Mouse (Mus musculus): ENCODE measurements at regions not wholly inside any gene's neighbourhood (a gene's known extent, or its start where the extent isn't known, plus 50 kb on each side); places are given as distances from the start of the nearest gene placed in this dataset.

DNA sequence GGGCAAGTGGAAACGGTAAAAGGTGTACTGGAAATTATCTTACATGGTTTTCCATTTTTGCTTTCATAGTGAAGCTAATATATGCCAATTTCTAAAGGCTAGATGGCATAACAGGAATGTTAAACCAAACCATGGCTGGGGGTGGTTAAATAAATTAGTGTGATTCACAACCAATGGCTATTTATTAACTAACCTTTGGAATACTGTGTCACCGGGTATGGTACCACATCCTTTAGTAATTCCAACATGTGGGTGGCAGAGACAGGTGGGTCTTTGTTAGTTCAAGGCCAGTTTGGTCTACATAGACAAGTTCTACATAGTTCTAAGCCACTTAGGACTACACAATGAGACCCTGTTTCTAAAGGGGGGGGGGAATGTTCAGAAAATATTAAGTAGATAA, 179.8 kb upstream of the Plxnc1 start:
- no peak for DNase-seq (ENCODE audit: extremely low spot score, low spot score)

DNA sequence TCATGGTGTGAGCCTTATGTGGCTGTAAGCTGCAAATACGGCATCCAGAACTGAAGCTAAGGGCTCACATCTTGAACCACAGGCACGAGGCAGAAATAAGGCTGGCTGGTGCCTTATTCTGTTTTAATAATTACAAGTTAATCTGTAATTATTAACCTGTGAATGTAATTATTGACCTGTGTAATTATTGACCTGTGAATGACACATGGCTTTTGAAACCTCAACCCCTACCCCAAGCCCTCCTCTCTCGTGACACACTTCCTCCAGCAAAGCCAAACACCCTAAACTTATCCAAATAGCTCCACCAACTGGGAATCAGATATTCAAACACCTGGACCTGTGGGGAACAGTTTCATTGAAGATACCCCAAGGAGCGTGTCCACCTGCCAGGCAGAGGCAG, 175.4 kb upstream of the Plxnc1 start:
- DNase-seq (ENCODE audit: extremely low spot score, low spot score), result no peak

DNA sequence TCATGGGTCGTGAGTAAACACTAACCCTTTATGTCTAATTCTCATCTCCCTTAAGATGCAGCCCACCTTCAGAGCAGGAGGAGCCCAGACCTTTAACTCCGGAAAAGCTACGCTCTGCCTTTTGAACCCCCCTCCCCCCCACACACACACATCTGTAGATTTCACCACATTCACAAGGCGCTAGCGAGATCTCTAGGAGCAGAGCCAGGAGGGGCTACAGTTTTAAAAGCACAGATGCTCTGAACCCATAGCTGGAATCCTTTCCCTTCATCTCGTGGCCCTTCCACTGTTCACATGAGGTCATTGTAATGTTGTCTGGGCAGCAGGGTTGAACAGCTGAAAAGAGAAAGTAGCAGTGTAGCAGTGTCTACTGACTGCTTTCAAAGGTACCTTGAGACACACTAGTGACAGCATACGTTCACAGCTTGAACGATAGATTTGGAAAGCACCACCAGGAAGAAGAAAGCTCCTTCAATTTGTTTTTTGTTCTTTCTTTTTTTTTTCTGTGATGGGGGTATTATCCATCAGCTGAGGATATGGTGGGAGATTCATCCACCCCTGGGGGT, 174.2 kb upstream of the Plxnc1 start:
- no peak for DNase-seq (ENCODE audit: extremely low spot score, low spot score)

DNA sequence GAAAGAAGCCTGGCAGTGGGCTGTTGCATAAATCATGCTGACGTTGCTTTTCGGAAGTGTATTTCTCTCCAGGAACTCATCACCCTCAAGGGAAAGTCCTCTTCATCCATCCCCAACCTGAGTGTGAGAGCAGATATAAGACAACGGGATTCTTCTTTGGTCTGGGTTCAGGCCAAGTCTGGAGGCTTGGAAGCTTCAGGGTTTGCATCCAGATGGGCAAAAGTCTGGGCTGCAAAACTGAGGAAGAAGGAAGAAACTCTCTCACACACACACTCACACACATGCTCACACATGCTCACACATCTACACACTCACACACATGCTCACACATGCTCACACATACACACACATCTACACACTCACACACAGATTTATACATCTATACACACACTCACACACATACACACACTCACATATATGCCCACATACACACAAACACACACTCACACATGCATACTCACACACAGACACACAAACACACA, 173.1 kb upstream of the Plxnc1 start:
- DNase-seq (ENCODE audit: extremely low spot score, low spot score), result no peak

DNA sequence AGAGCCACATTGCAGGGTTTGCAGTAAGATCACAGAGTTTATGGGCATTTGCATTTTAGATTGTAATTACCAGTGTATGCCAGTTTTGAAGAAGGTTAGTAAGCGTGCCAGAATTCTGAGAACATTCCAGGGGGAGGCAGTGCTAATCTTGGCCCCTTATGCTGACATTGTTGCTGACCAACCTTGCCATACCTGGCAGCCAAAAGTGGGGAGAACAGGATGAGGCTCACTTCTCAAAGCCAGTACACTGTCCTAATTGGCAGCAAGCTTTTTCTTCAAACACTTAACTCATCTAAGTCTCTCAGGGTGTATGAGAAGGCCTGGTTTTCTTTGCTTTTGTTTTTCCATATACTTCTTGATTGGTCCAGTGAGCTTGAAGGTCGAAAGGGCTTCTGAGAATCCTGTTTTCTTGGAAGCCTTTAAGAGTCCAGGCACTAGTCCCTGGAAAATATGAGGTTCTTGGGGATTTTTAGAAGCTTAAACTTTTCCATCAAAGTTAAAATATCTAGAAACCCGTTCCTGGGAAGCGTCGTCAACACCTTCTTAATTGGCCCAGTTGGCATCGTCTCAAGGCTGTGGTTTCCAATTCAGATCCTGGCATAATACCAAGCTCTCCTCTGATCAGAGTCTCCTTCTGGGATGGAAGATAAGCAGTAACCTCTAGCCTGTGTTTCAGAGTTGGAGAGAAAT, 172.6 kb upstream of the Plxnc1 start:
- no peak for DNase-seq (ENCODE audit: extremely low spot score, low spot score)

DNA sequence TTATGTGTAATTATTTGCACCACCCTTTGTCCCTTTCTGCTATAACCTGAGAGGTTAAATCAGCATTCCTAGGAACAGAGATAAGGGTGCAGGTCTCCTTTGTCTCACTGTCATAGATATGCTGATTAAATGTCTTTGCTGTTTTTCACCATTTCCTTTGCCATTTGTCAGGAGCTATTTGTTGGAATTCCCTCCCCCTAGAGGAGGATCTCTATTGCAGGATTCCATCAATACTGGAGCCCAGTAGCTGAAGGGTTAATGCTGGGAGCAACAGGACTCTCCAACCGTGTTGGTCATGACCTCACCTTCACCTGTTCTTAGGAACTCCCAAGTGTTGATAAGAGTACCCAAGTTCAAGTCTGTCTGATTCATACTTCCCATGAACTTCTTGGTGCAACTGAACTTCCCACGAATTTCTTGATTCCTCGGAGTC, 172.0 kb upstream of the Plxnc1 start:
- no peak for DNase-seq (ENCODE audit: extremely low spot score, low spot score)

DNA sequence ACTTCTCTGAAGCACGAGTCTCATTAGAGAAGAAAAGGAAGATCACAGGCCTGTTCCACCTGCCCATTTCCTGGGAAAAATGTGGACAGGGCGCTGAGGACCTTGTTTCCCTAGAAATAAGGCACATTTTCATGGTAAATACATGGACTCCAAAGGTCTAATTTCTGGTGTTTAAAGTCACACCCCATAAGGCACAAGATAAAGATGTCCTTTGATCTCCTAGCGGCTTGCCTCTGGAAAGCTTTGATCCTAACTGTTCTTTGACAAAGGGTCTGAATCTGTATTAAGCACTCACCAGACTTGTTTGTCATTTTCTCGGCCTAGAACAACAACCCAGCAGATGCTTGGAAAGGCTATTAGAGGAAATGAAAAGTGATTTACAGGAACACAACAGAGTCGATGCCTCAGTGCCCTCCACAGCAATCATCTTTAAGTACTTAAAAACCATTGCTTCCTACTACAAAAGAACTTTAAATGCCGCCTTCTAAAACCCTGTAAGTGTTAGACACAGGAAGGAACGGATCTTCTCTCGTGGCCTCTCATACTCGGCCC, 168.3 kb upstream of the Plxnc1 start:
- DNase-seq (ENCODE audit: extremely low spot score, low spot score), result no peak

DNA sequence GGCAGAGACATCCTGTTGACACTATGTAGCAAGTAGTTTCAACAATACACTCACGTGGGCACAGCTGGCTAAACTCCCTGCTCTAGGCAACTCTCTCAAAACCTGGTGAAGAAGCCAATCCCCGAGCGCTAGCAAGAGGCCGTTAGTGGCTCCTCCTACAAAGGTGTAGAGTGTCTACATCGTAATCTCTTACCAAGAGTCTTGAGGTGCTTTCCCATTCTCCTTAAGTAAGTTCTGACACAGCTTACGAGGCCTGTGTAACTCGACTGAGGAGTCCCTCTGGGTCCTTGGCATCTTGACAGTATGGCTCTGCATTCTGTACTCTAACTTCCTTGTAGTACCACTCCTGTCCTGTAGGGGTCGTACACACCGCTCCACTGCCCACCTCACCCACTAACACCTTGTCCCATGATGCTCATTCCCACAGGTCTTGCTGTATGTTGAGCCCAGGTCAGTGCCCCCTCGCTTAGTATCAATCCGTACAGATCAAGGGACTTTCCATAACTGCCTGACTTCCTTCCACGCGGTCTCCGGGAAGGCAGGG, 167.7 kb upstream of the Plxnc1 start:
- DNase-seq (ENCODE audit: extremely low spot score, low spot score), result no peak

DNA sequence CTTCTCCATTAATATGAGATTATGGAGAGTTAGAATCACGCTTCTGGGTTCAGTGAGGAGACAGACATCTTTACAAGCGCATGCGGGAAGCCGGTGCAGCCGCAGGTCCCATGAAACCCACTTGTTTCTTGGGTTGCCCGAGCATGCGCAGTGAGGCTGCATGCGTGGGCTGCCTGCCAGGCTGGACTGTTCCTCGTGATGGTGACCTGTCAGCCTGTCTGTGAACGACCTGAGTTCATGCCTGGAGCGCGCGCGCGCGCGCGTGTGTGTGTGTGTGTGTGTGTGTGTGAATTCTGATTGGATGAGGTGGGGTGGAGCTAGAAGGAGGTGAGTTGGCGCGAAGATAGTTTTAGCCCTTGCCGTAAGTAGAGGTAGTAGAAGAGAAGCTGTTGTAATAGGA, 166.2 kb upstream of the Plxnc1 start:
- no peak for DNase-seq (ENCODE audit: extremely low spot score, low spot score)

DNA sequence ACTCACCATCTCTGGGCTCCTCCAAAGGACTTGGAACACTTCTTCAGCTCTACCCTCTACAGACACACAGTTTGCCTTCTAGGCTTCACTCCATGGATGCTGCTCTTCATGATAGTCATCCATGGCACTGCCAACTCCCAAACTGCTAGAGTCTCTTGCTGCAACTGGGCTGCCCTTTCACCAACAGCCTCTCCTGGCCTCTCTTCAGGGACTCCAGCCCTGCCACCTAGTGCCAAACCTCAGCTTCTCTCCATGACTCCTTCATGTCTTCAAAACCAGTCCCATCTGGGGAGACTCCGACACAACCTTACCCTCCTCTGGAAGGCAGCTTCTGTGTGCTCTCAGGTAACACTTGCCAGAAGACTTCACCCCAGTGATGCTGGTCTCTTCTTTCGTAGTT, 164.9 kb upstream of the Plxnc1 start:
- DNase-seq (ENCODE audit: extremely low spot score, low spot score), result no peak

DNA sequence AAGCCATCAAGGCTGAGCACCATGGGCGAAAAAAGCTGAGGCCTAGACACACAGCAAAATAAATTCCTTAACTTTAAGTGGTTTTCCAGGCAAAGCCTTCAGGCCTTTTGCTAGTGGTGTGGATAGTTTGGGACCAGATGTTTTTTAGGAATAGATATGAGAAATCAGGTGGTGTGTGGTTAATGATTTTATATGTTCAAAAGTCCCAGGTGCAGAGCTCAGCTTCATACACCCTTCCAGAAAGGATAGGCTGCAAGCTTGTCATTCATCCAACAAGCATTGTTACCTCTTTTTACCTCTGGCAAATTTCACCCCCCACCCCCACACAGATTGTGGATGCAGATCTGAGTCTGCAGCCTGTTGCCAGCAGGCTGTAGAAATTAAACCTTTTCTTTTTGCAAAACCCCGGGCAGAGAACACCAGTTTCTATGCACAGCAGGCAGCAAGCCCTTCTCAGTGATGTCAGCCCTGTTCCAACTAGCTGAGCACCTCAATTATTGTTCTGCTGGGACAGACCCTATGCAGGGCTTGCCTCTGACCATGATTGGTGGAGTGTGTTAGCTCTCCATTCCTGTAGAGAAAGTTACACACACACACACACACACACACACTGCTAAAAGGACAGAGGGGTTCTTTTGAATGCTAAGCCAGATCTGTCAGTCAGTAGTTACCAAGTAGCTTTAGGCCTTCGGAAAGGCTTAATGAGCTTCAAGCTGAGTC, 163.1 kb upstream of the Plxnc1 start:
- no peak for DNase-seq (ENCODE audit: extremely low spot score, low spot score)

DNA sequence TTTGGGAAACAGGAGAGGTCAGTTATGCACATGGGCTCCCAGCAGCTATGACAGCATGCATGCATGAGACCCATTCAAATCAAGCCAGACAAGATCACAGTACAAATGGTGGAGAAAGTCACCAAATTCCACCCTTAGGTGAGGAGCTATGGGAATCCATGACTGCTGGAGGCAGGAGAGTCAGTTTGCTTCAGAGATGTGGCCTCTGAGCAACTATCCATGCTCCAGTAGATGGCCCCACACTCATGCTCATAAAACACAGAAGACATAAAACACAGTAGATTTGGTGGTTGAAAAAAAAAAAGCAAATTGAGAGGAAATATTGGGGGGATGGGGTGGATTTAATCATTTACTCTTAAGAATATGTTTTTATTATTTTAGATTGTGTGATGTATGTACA, 159.2 kb upstream of the Plxnc1 start:
- DNase-seq (ENCODE audit: extremely low spot score, low spot score), result no peak

DNA sequence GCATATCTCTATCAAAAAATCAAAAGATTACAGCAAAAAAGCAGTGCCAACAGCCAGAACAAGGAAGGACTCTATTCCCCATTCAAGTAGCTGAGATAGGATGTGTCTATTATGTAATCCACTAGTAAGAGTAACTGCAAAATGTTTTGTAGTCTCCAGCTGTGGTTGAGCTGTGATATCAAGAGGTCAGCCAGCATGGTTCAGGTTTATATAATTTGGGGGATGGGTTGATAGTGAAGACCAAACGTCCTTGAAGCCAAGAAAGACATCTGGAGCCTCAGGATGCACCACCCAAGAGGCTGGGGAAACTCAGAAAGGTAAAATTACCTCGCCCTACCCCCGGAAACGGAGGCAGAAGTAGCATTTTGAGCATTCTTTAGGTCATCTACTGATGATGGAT, 158.3 kb upstream of the Plxnc1 start:
- DNase-seq (ENCODE audit: extremely low spot score, low spot score), result no peak

DNA sequence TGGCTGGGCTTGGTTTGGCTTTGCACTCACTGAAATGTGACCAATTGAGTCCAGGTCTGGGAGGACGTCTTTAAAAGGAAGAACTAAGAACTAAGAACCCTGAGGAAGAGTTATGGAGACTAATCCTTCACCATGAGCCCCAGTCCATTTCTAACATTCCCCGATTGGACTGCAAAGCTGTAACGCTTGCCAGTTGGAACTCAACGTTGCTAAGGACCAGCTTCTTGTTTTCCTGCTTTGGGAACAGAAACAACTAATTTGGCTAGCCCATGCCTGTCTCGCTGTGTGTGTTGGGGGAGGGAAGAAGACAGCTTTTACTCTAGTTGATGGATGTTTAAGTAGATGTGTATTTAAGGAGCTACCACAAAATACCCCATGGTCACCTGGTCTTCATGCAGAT, 155.3 kb upstream of the Plxnc1 start:
- no peak for DNase-seq (ENCODE audit: extremely low spot score, low spot score)

DNA sequence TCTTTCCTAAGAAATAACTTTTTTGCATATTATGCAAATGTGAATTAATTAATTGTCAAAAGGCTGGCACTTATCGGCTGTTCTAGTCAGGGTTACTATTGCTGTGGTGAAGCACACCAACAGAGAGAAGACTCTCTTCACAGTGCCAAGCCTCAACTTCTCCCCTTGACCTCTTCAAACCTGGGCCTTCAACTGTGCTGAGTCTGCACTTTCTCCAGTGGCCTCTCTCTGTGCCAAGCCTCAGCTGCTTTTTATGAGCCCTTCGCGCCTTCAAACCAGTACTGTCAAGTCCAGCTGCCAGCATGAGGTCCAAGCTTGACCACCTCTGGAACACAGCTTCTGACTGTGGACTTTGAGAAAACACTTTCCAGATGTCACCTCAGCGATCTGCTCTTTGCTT, 151.2 kb upstream of the Plxnc1 start:
- no peak for DNase-seq (ENCODE audit: extremely low spot score, low spot score)

DNA sequence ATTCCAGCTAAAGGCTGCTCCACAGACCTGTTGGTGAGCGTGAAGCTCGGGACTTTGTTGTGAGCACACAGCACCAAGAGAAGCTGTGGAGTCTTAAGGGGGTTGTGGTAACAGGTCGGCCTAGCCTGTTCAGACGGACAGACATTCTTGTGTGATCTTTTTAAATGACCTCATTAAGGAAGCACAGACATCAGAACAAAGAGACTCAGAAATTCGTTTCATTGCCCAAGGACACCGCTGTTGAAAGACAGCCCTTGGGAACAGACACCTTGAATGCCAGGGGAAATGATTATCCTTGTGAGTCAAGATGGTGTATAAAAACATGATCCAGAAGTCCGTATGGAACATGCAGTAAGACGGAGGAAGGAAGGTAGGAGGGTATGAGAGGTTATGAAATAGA, 150.1 kb upstream of the Plxnc1 start:
- no peak for DNase-seq (ENCODE audit: extremely low spot score, low spot score)

DNA sequence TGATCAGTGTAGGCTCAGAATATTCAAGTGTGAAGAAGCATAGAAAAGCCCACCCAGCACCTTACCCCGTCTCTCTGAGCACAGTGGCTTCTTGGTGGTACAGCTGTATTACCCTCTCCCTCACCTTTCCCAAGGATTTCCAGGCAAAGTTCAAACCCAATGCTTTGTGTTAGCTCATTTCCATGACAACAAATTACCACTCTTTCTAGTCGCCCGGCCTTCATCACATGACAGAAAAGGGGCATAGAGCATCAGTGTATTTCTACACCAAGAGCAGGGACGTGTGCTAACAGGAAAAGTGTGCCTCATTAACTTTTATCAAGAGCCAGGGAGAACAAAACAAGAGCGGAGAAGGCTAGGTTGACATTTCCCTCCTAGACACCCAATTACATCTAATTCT, 148.6 kb upstream of the Plxnc1 start:
- DNase-seq (ENCODE audit: extremely low spot score, low spot score), result no peak

DNA sequence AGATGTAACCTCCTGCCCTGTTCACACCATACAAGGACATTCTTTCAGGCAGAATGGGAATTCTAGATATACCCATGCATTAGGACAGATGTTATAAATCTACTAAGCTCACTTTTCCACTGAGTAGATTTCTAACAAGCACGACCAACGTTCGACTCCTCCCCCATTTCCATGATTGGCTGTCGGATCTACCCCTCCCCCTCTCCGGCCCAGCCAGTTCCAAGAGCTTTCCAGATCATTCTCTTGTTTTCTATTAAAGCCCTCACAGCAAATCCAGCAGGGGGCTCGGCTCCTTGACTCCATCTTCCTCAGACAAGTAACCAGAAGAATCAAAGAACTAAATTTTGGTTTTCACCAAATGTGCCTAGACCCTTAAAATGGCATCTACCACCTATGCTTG, 146.5 kb upstream of the Plxnc1 start:
- DNase-seq (ENCODE audit: extremely low spot score, low spot score), result no peak

DNA sequence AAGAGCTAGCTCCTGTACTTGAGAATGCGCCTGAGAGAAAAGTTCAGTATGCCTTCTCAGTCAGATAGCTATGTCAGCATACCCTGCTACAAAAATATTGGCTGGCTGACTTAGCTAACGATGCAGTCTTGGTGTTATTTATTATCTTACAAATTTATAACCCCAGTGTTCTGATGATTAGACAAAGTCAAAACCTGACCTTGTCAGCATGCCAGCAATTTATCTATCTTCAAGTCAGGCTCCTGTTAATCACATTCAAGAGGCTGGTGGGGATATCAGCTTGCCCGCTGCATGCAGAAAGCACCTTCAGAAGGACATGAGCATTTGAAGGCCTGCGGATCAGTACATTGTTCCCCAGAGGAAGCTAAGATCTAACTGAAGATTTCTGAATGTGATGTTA, 146.0 kb upstream of the Plxnc1 start:
- DNase-seq (ENCODE audit: extremely low spot score, low spot score), result no peak

DNA sequence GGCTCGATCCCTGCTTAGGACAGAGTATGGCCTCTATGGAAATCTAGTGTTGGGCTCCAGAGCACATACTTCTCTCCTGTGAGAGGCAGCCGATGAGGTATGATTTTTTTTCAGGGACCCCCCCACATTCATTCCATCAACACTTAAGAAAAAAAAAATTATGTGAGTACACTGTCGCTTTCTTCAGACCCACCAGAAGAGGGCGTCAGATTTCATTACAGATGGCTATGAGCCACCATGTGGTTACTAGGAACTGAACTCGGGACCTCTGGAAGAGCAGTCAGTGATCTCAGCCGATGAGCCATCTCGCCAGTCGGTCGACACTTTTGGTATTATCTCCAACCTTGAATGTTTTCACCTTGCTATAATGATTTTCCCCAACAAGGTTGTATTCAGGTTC, 145.4 kb upstream of the Plxnc1 start:
- no peak for DNase-seq (ENCODE audit: extremely low spot score, low spot score)

DNA sequence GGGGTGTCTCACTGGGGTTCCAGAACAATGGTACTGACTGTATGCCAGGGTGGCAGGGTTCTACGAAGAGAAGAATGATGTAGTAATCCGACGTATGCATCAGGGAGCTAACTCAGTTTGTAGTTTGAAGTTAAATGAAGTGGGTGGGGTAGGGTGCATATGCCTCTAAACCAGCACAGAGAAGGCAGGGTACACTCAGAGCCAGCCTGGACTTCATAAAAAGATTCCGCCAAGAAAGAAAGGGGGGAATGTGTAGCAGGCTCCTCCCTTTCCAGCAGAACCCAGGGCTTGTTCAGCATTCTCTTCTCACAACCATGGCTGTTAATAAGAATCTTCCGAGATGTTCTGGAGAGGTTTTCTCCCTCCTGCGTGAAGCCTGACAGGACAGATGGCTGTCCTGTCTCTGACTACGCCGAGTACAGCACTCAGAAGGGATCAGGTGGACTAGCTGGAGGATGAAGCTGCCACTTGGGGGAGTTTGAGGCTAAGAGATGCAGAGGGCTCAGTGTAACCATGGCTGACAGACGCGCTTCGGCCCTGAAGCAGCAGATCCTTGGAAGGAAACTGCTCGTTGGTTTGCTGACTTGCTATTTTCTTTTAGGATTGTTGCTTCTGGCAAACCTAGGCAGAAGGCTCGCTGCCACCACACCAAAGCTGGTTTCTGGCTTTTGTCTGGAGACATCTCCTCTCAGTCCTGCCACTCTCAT, 143.4 kb upstream of the Plxnc1 start:
- peak; percentile 48 for DNase-seq (ENCODE audit: extremely low spot score, low spot score)

DNA sequence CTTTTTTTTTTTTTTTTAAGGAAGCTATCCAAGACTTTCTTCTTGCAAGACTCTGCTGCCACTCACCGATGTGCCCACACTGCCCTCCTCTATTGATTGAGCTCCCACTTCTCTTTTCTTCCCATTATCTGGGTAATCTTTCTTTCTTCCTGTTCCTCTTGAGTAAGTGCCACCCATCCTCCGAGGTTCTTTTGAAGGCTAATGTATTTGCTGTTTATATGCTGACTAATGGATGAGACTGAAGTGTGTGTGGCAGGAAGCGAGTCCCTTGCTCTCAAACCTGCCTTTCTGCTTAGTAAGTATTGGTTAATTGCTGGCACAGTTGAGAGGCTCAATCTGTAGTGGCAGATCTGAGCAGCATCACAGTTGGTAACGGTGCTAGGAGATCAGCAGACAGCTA, 142.1 kb upstream of the Plxnc1 start:
- no peak for DNase-seq (ENCODE audit: extremely low spot score, low spot score)
